Mouse (Mus musculus): ENCODE measurements at regions not wholly inside any gene's neighbourhood (a gene's known extent, or its start where the extent isn't known, plus 50 kb on each side); places are given as distances from the start of the nearest gene placed in this dataset.
A peak's percentile ranks its signal among the peaks of the same experiment; 100 is the strongest.

DNA sequence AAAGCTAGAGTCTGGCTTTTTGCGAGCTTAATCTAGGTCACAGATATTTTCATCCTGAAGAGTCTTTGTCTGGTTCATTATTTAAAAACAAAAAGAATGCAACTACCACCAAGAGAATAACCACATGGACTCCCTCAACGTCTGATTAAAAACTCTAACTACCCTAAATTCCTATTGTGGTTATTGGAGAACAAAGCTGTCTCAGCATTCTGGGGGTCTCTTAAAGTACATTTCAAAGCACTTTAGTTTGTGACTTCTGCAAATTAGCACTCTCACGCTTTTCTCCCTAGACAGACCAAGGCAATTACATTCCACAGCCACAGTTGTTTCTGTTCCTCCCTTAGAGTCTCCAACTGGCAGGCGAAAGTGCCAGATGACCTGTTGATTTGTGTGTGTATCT, 2487.6 kb upstream of the 5930422O12Rik start:
- H3K36me3 ChIP-seq (ENCODE audit: control insufficient read depth, insufficient read depth): no peaks in the 10 kb centered on the region
- H3K4me3 ChIP-seq (ENCODE audit: low read depth, low read length): no peak overlapping the region
- H3K4me2 ChIP-seq (ENCODE audit: low read depth, low read length): no peak overlapping the region
- no peak for ATAC-seq (ENCODE audit: low read depth)
- no peaks in the 10 kb centered on the region for H3K4me1 ChIP-seq (ENCODE audit: control insufficient read depth, low read depth, low read length)
- no peaks in the 10 kb centered on the region for H3K27me3 ChIP-seq (ENCODE audit: control insufficient read depth, insufficient read depth, low read depth, low read length)
- no peak overlapping the region for H3K27ac ChIP-seq (ENCODE audit: low read length)
- 25% methylated on average over 4 of the region's 4 CpGs for WGBS (ENCODE audit: insufficient replicate concordance)
- no peaks in the 10 kb centered on the region for H3K9me3 ChIP-seq (replicated peaks; ENCODE audit: control insufficient read depth, low read length)
- no peak overlapping the region for H3K9ac ChIP-seq (ENCODE audit: low read depth, low read length)

DNA sequence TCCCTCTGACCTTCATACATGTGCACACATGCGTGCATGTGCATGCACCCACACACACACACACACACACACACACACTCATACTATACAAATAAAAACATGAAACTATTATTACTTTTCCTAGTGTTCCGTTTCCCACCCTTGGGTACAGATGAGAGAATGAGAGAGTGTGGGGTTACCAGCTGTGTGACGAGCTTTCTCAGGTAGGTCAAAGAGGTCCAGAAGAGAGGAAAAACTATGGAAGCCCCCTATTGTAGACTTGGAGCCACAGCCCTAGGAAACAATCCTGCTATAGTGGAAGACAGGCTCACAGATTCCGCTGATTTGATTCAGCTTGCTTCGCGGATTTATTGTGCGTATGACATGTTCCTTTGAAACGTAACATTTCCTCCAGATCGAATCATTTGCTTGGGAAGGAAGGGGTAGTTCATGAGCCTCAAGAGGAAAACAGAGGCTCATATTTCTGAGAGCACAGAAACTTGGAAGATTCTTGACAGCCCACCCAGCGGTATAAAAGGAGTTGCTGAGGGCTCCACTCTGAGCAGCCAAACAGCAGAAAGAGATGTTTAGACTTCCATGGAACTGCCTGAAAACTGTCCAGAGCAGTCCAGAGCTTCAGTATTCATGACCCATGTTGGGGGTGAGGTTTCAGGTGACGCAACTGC, 2486.9 kb upstream of the 5930422O12Rik start:
- no peak for ATAC-seq (ENCODE audit: low read depth)
- Histone ChIP-seq H3K4me2 (ENCODE audit: low read depth, low read length) (no peak overlapping the region), H3K27ac (ENCODE audit: low read length) (no peak overlapping the region), H3K9ac (ENCODE audit: low read depth, low read length) (no peak overlapping the region), H3K9me3 (replicated peaks; ENCODE audit: control insufficient read depth, low read length) (no peaks in the 10 kb centered on the region), H3K27me3 (ENCODE audit: control insufficient read depth, insufficient read depth, low read depth, low read length) (no peaks in the 10 kb centered on the region), H3K36me3 (ENCODE audit: control insufficient read depth, insufficient read depth) (no peaks in the 10 kb centered on the region), H3K4me1 (ENCODE audit: control insufficient read depth, low read depth, low read length) (no peaks in the 10 kb centered on the region), H3K4me3 (ENCODE audit: low read depth, low read length) (no peak overlapping the region)
- 75% methylated on average over 11 of the region's 11 CpGs for WGBS (ENCODE audit: insufficient replicate concordance)

GRCm38 (mm10) chr8:30946154-30947065, 2482.1 kb upstream of the 5930422O12Rik start:
- WGBS (ENCODE audit: insufficient replicate concordance): 53% methylated on average over 10 of the region's 10 CpGs

GRCm38 (mm10) chr8:30952818-30953217, 2475.7 kb upstream of the 5930422O12Rik start:
- H3K36me3 ChIP-seq (ENCODE audit: control insufficient read depth, insufficient read depth): no peaks in the 10 kb centered on the region
- H3K4me1 ChIP-seq (ENCODE audit: control insufficient read depth, low read depth, low read length): no peaks in the 10 kb centered on the region
- no peak for ATAC-seq (ENCODE audit: low read depth)
- no peak overlapping the region for H3K4me3 ChIP-seq (ENCODE audit: low read depth, low read length)
- no peak overlapping the region for H3K9ac ChIP-seq (ENCODE audit: low read depth, low read length)
- no peaks in the 10 kb centered on the region for H3K27me3 ChIP-seq (ENCODE audit: control insufficient read depth, insufficient read depth, low read depth, low read length)
- no peak overlapping the region for H3K27ac ChIP-seq (ENCODE audit: low read length)
- H3K4me2 ChIP-seq (ENCODE audit: low read depth, low read length): no peak overlapping the region
- no peaks in the 10 kb centered on the region for H3K9me3 ChIP-seq (replicated peaks; ENCODE audit: control insufficient read depth, low read length)

More at GRCm38 (mm10) chr8:30946154-30947065, 2482.1 kb upstream of the 5930422O12Rik start:
- H3K36me3 ChIP-seq (ENCODE audit: control insufficient read depth, insufficient read depth): no peaks in the 10 kb centered on the region
- H3K27me3 ChIP-seq (ENCODE audit: control insufficient read depth, insufficient read depth, low read depth, low read length): no peaks in the 10 kb centered on the region
- no peak overlapping the region for H3K9ac ChIP-seq (ENCODE audit: low read depth, low read length)
- no peaks in the 10 kb centered on the region for H3K9me3 ChIP-seq (replicated peaks; ENCODE audit: control insufficient read depth, low read length)
- no peak overlapping the region for H3K27ac ChIP-seq (ENCODE audit: low read length)
- ATAC-seq (ENCODE audit: low read depth): no peak
- no peak overlapping the region for H3K4me3 ChIP-seq (ENCODE audit: low read depth, low read length)
- H3K4me1 ChIP-seq (ENCODE audit: control insufficient read depth, low read depth, low read length): no peaks in the 10 kb centered on the region
- H3K4me2 ChIP-seq (ENCODE audit: low read depth, low read length): no peak overlapping the region

DNA sequence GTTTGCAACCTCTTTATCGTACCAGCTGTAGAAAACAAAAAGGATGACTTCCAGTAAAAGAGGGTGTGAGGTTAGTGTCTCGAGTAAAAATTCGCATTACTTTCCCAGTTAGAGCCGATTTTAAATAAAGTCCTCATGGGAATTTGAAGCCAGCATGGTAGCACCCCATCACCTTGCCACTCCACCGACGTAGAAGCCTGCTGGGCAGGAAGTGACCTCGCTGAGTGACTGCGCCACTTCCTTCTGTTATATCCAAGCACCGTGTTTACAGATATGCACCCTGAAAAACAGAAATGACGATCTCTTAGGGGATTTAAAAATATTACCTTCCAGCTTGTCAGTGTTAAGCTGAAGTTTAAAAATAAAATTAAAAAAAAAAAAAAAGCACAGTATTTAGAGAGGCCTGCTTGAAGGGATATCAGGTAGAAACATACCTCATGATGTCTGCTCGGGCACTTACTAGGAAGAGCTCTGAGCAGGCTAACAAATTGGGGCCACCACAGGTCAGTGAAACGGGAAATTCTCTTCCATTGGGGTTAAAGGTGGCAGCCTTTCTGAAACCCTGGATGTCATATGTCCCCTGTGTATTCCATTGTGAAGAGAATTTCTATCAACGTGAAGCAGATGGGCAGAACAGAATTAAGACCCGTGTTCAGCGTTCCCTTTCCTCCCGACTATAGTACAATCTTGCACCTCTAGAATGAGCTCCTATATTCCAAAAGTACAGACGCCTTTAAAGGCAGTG, 2468.9 kb upstream of the 5930422O12Rik start:
- H3K9ac ChIP-seq (ENCODE audit: low read depth, low read length): no peak overlapping the region
- H3K4me3 ChIP-seq (ENCODE audit: low read depth, low read length): no peak overlapping the region; the same call in 1 of the 2 replicates
- WGBS (ENCODE audit: insufficient replicate concordance): 32% methylated on average over 17 of the region's 17 CpGs
- H3K27ac ChIP-seq (ENCODE audit: low read length): no peak overlapping the region
- no peaks in the 10 kb centered on the region for H3K27me3 ChIP-seq (ENCODE audit: control insufficient read depth, insufficient read depth, low read depth, low read length)
- no peaks in the 10 kb centered on the region for H3K36me3 ChIP-seq (ENCODE audit: control insufficient read depth, insufficient read depth)
- peak overlapping the region; percentile 24 for H3K4me2 ChIP-seq (ENCODE audit: low read depth, low read length)
- H3K9me3 ChIP-seq (replicated peaks; ENCODE audit: control insufficient read depth, low read length): no peaks in the 10 kb centered on the region
- H3K4me1 ChIP-seq (ENCODE audit: control insufficient read depth, low read depth, low read length): no peaks in the 10 kb centered on the region
- ATAC-seq (ENCODE audit: low read depth): no peak

DNA sequence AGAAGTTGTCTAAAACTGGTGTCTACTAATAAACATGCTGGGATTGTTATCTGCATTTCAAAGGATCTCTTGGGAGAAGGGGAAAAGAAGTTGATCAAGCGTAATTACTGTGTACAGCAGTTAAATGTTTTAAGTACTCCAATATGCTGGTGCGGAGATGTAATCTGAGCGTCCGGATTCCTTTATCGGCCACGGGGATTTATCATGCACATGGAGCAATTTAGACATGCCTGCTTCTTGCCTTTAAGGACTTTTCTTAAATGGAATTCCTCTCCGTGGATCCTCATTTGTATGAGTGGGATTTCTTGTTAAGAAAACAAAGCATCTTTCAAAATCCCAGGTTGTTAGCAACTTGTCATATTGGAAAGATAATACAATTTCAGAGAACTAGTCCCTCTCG, 2468.0 kb upstream of the 5930422O12Rik start:
- no peak for ATAC-seq (ENCODE audit: low read depth)
- H3K9me3 ChIP-seq (replicated peaks; ENCODE audit: control insufficient read depth, low read length): no peaks in the 10 kb centered on the region
- H3K36me3 ChIP-seq (ENCODE audit: control insufficient read depth, insufficient read depth): no peaks in the 10 kb centered on the region
- no peaks in the 10 kb centered on the region for H3K27me3 ChIP-seq (ENCODE audit: control insufficient read depth, insufficient read depth, low read depth, low read length)
- no peak overlapping the region for H3K9ac ChIP-seq (ENCODE audit: low read depth, low read length)
- H3K27ac ChIP-seq (ENCODE audit: low read length): no peak overlapping the region
- H3K4me3 ChIP-seq (ENCODE audit: low read depth, low read length): no peak overlapping the region
- 73% methylated on average over 8 of the region's 8 CpGs for WGBS (ENCODE audit: insufficient replicate concordance)
- no peak overlapping the region for H3K4me2 ChIP-seq (ENCODE audit: low read depth, low read length)
- H3K4me1 ChIP-seq (ENCODE audit: control insufficient read depth, low read depth, low read length): no peaks in the 10 kb centered on the region

DNA sequence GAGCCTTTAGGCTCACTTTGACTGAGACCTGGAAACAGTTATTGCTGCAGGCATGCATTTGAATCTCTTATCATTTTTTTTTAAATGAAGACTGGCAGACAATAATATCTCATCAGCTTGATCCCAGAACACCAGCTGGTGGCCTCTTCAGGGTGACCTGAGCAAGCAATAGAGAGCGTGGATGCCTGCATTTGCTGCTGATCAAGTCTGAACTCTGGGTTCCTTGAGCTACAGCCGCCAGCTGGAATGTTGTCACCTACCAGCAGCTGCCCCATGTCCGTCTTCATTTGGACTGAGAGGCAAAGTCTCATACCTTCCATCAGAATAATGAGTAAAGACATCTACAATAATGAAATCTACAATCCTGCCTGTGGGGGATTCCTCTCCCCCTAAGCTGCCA, 2466.3 kb upstream of the 5930422O12Rik start:
- Histone ChIP-seq H3K9me3 (replicated peaks; ENCODE audit: control insufficient read depth, low read length) (no peaks in the 10 kb centered on the region), H3K27me3 (ENCODE audit: control insufficient read depth, insufficient read depth, low read depth, low read length) (no peaks in the 10 kb centered on the region), H3K4me1 (ENCODE audit: control insufficient read depth, low read depth, low read length) (no peaks in the 10 kb centered on the region), H3K4me2 (ENCODE audit: low read depth, low read length) (no peak overlapping the region), H3K4me3 (ENCODE audit: low read depth, low read length) (no peak overlapping the region), H3K27ac (ENCODE audit: low read length) (no peak overlapping the region), H3K36me3 (ENCODE audit: control insufficient read depth, insufficient read depth) (no peaks in the 10 kb centered on the region), H3K9ac (ENCODE audit: low read depth, low read length) (no peak overlapping the region)
- WGBS (ENCODE audit: insufficient replicate concordance): 51% methylated on average over 3 of the region's 3 CpGs
- ATAC-seq (ENCODE audit: low read depth): no peak

- Histone ChIP-seq H3K27me3 (ENCODE audit: control insufficient read depth, insufficient read depth, low read depth, low read length) (no peaks in the 10 kb centered on the region), H3K4me3 (ENCODE audit: low read depth, low read length) (no peak overlapping the region), H3K9me3 (replicated peaks; ENCODE audit: control insufficient read depth, low read length) (no peaks in the 10 kb centered on the region), H3K4me1 (ENCODE audit: control insufficient read depth, low read depth, low read length) (no peaks in the 10 kb centered on the region), H3K27ac (ENCODE audit: low read length) (no peak overlapping the region), H3K9ac (ENCODE audit: low read depth, low read length) (no peak overlapping the region), H3K36me3 (ENCODE audit: control insufficient read depth, insufficient read depth) (no peaks in the 10 kb centered on the region), H3K4me2 (ENCODE audit: low read depth, low read length) (no peak overlapping the region)
- WGBS (ENCODE audit: insufficient replicate concordance): 44% methylated on average over 2 of the region's 2 CpGs
- ATAC-seq (ENCODE audit: low read depth): no peak
These were observed 2445.7 kb upstream of the 5930422O12Rik start for GRCm38 (mm10) chr8:30982814-30983213.

DNA sequence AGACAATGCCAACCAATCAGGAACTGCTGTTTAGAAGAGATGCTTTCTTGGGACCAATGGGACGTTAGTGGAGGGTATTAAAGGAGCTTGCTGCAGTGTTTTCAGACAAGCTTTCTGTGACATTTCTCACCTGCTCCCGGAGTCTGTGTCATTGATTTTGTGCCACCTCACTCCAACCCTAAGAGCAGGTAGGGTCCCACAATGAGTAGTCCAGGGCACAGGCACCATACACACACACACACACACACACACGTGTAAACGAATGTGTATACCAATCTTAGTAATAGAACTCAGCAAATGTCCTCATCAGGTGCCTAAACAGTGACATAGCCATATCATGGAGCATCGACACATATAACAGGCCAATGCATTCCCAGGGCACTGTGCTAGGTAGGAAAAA, 2440.5 kb upstream of the 5930422O12Rik start:
- H3K4me1 ChIP-seq (ENCODE audit: control insufficient read depth, low read depth, low read length): no peaks in the 10 kb centered on the region
- H3K4me2 ChIP-seq (ENCODE audit: low read depth, low read length): no peak overlapping the region
- H3K27me3 ChIP-seq (ENCODE audit: control insufficient read depth, insufficient read depth, low read depth, low read length): no peaks in the 10 kb centered on the region
- no peaks in the 10 kb centered on the region for H3K9me3 ChIP-seq (replicated peaks; ENCODE audit: control insufficient read depth, low read length)
- no peak overlapping the region for H3K4me3 ChIP-seq (ENCODE audit: low read depth, low read length)
- no peaks in the 10 kb centered on the region for H3K36me3 ChIP-seq (ENCODE audit: control insufficient read depth, insufficient read depth)
- WGBS (ENCODE audit: insufficient replicate concordance): 59% methylated on average over 5 of the region's 5 CpGs
- H3K9ac ChIP-seq (ENCODE audit: low read depth, low read length): no peak overlapping the region
- ATAC-seq (ENCODE audit: low read depth): no peak
- no peak overlapping the region for H3K27ac ChIP-seq (ENCODE audit: low read length)

All from liver, embryonic 16.5 days (tissue).